Mouse (Mus musculus): ENCODE results near the gene 2510039O18Rik. TPM values are rescaled to one million over a fixed set of nuclear protein-coding genes. Genes with fewer than 3 reads are reported as not detected.
A peak's percentile ranks its signal among the peaks of the same experiment; 100 is the strongest.

2510039O18Rik gene
- polyA plus RNA-seq, 1 experiment from 2014 or later = 9.5 TPM

GRCm38 (mm10) chr4:147940111-147940510 is 584 bp upstream of the 2510039O18Rik start:
- H3K9ac ChIP-seq (ENCODE audit: low read depth, low read length) = no peak overlapping the region
- no peaks in the 10 kb centered on the region for H3K9me3 ChIP-seq (replicated peaks; ENCODE audit: control insufficient read depth, low read length, poor library complexity, severe bottlenecking)
- peaks cover 12% of the 10 kb centered on the region for H3K36me3 ChIP-seq (ENCODE audit: control insufficient read depth, insufficient read depth, low read length)
- peaks cover 2% of the 10 kb centered on the region; the same call in 1 of the 2 replicates for H3K27me3 ChIP-seq (ENCODE audit: control insufficient read depth, insufficient read depth, low read depth, low read length)
- peaks cover 21% of the 10 kb centered on the region for H3K4me1 ChIP-seq (ENCODE audit: control insufficient read depth, insufficient read depth, low read length)
- no peak overlapping the region for H3K4me3 ChIP-seq (ENCODE audit: low read depth, low read length)
- peak overlapping the region; percentile 18; the same call in 1 of the 2 replicates for H3K27ac ChIP-seq (ENCODE audit: low read length)
- 59% methylated on average over 9 of the region's 9 CpGs for WGBS
- ATAC-seq = no peak
- peak overlapping the region; percentile 87 for H3K4me2 ChIP-seq (ENCODE audit: low read length)

GRCm38 (mm10) chr4:147941045-147942020 is 638 bp downstream of the 2510039O18Rik start:
- peak; percentile 55 for ATAC-seq
- Histone ChIP-seq H3K9me3 (replicated peaks; ENCODE audit: control insufficient read depth, low read length, poor library complexity, severe bottlenecking) (no peaks in the 10 kb centered on the region), H3K4me3 (ENCODE audit: low read depth, low read length) (peak overlapping the region; percentile 78), H3K4me2 (ENCODE audit: low read length) (peak overlapping the region; percentile 87), H3K36me3 (ENCODE audit: control insufficient read depth, insufficient read depth, low read length) (peaks cover 24% of the 10 kb centered on the region), H3K9ac (ENCODE audit: low read depth, low read length) (peak overlapping the region; percentile 82), H3K4me1 (ENCODE audit: control insufficient read depth, insufficient read depth, low read length) (peaks cover 21% of the 10 kb centered on the region), H3K27me3 (ENCODE audit: control insufficient read depth, insufficient read depth, low read depth, low read length) (peaks cover 2% of the 10 kb centered on the region; the same call in 1 of the 2 replicates), H3K27ac (ENCODE audit: low read length) (0 out of 2 replicates have a peak overlapping the region, but pooled peaks have one; percentile 51)
- WGBS = 8% methylated on average over 83 of the region's 88 CpGs

GRCm38 (mm10) chr4:147943005-147943404 is 2.3 kb downstream of the 2510039O18Rik start:
- Histone ChIP-seq H3K9ac (ENCODE audit: low read depth, low read length) (no peak overlapping the region), H3K4me2 (ENCODE audit: low read length) (no peak overlapping the region), H3K9me3 (replicated peaks; ENCODE audit: control insufficient read depth, low read length, poor library complexity, severe bottlenecking) (no peaks in the 10 kb centered on the region), H3K27ac (ENCODE audit: low read length) (no peak overlapping the region), H3K27me3 (ENCODE audit: control insufficient read depth, insufficient read depth, low read depth, low read length) (peaks cover 2% of the 10 kb centered on the region; the same call in 1 of the 2 replicates), H3K4me3 (ENCODE audit: low read depth, low read length) (no peak overlapping the region), H3K36me3 (ENCODE audit: control insufficient read depth, insufficient read depth, low read length) (peaks cover 30% of the 10 kb centered on the region), H3K4me1 (ENCODE audit: control insufficient read depth, insufficient read depth, low read length) (peaks cover 21% of the 10 kb centered on the region)
- ATAC-seq = no peak
- 96% methylated on average over 1 of the region's 1 CpGs for WGBS

- peaks cover 8% of the 10 kb centered on the region for H3K4me1 ChIP-seq (ENCODE audit: control insufficient read depth, insufficient read depth, low read length)
- H3K4me2 ChIP-seq (ENCODE audit: low read length) = no peak overlapping the region
- H3K4me3 ChIP-seq (ENCODE audit: low read depth, low read length) = no peak overlapping the region
- no CpG with 5 or more reads among the region's 2 CpGs for WGBS
- no peak for ATAC-seq
- H3K27ac ChIP-seq (ENCODE audit: low read length) = no peak overlapping the region
- no peak overlapping the region for H3K9ac ChIP-seq (ENCODE audit: low read depth, low read length)
- H3K27me3 ChIP-seq (ENCODE audit: control insufficient read depth, insufficient read depth, low read depth, low read length) = no peaks in the 10 kb centered on the region
- peaks cover 38% of the 10 kb centered on the region for H3K36me3 ChIP-seq (ENCODE audit: control insufficient read depth, insufficient read depth, low read length)
- H3K9me3 ChIP-seq (replicated peaks; ENCODE audit: control insufficient read depth, low read length, poor library complexity, severe bottlenecking) = no peaks in the 10 kb centered on the region
Observed at GRCm38 (mm10) chr4:147947511-147947910, 6.8 kb downstream of the 2510039O18Rik start.

GRCm38 (mm10) chr4:147953590-147953989 is 12.9 kb downstream of the 2510039O18Rik start:
- no peak overlapping the region for H3K9ac ChIP-seq (ENCODE audit: low read depth, low read length)
- ATAC-seq = 0 out of 2 replicates have a peak, but pooled peaks have one; percentile 32
- H3K4me2 ChIP-seq (ENCODE audit: low read length) = no peak overlapping the region
- H3K4me3 ChIP-seq (ENCODE audit: low read depth, low read length) = no peak overlapping the region
- no peak overlapping the region for H3K27ac ChIP-seq (ENCODE audit: low read length)
- H3K36me3 ChIP-seq (ENCODE audit: control insufficient read depth, insufficient read depth, low read length) = peaks cover 5% of the 10 kb centered on the region; the same call in 1 of the 2 replicates
- H3K4me1 ChIP-seq (ENCODE audit: control insufficient read depth, insufficient read depth, low read length) = no peaks in the 10 kb centered on the region
- H3K9me3 ChIP-seq (replicated peaks; ENCODE audit: control insufficient read depth, low read length, poor library complexity, severe bottlenecking) = no peaks in the 10 kb centered on the region
- no peaks in the 10 kb centered on the region for H3K27me3 ChIP-seq (ENCODE audit: control insufficient read depth, insufficient read depth, low read depth, low read length)
- WGBS = 11% methylated on average over 4 of the region's 4 CpGs

GRCm38 (mm10) chr4:147957141-147957540 is 16.4 kb downstream of the 2510039O18Rik start:
- Histone ChIP-seq H3K27me3 (ENCODE audit: control insufficient read depth, insufficient read depth, low read depth, low read length) (no peaks in the 10 kb centered on the region), H3K4me1 (ENCODE audit: control insufficient read depth, insufficient read depth, low read length) (no peaks in the 10 kb centered on the region), H3K4me2 (ENCODE audit: low read length) (no peak overlapping the region), H3K36me3 (ENCODE audit: control insufficient read depth, insufficient read depth, low read length) (no peaks in the 10 kb centered on the region), H3K4me3 (ENCODE audit: low read depth, low read length) (no peak overlapping the region), H3K9ac (ENCODE audit: low read depth, low read length) (no peak overlapping the region), H3K27ac (ENCODE audit: low read length) (no peak overlapping the region), H3K9me3 (replicated peaks; ENCODE audit: control insufficient read depth, low read length, poor library complexity, severe bottlenecking) (no peaks in the 10 kb centered on the region)
- 43% methylated on average over 11 of the region's 11 CpGs for WGBS
- ATAC-seq = no peak

- H3K4me1 ChIP-seq (ENCODE audit: control insufficient read depth, insufficient read depth, low read length) = no peaks in the 10 kb centered on the region
- ATAC-seq = peak; percentile 64; the same call in 1 of the 2 replicates
- H3K36me3 ChIP-seq (ENCODE audit: control insufficient read depth, insufficient read depth, low read length) = no peaks in the 10 kb centered on the region
- H3K27ac ChIP-seq (ENCODE audit: low read length) = no peak overlapping the region
- no peak overlapping the region for H3K4me2 ChIP-seq (ENCODE audit: low read length)
- H3K9ac ChIP-seq (ENCODE audit: low read depth, low read length) = no peak overlapping the region
- H3K4me3 ChIP-seq (ENCODE audit: low read depth, low read length) = no peak overlapping the region
- no peaks in the 10 kb centered on the region for H3K9me3 ChIP-seq (replicated peaks; ENCODE audit: control insufficient read depth, low read length, poor library complexity, severe bottlenecking)
- H3K27me3 ChIP-seq (ENCODE audit: control insufficient read depth, insufficient read depth, low read depth, low read length) = no peaks in the 10 kb centered on the region
- WGBS = 37% methylated on average over 6 of the region's 6 CpGs
Observed at GRCm38 (mm10) chr4:147959881-147960831, 19.5 kb downstream of the 2510039O18Rik start.

- H3K36me3 ChIP-seq (ENCODE audit: control insufficient read depth, insufficient read depth, low read length) = no peaks in the 10 kb centered on the region
- H3K4me1 ChIP-seq (ENCODE audit: control insufficient read depth, insufficient read depth, low read length) = no peaks in the 10 kb centered on the region
- no peaks in the 10 kb centered on the region for H3K27me3 ChIP-seq (ENCODE audit: control insufficient read depth, insufficient read depth, low read depth, low read length)
- H3K9me3 ChIP-seq (replicated peaks; ENCODE audit: control insufficient read depth, low read length, poor library complexity, severe bottlenecking) = no peaks in the 10 kb centered on the region
- ATAC-seq = no peak
- WGBS = 44% methylated on average over 6 of the region's 6 CpGs
- H3K4me2 ChIP-seq (ENCODE audit: low read length) = no peak overlapping the region
- H3K9ac ChIP-seq (ENCODE audit: low read depth, low read length) = no peak overlapping the region
- no peak overlapping the region for H3K4me3 ChIP-seq (ENCODE audit: low read depth, low read length)
- H3K27ac ChIP-seq (ENCODE audit: low read length) = no peak overlapping the region
Observed at GRCm38 (mm10) chr4:147962781-147963180, 22.1 kb downstream of the 2510039O18Rik start.
